Mouse (Mus musculus) heart, embryonic 13.5 days (tissue): ENCODE data around the gene Gm4858. TPM values are rescaled to one million over a fixed set of nuclear protein-coding genes. Genes with fewer than 3 reads are reported as not detected.
"Not testable (repeated sequence)": the region's sequence is repeated elsewhere in the genome, so short reads cannot be mapped to it uniquely, and the experiment has no call there.

ENCODE experiments used
- ATAC-seq: fragments of 200-750 bp; cut with Nextera tagmentation; 2 replicates; pipeline ENCODE4 v1.8.0; 2017; ENCODE audit warnings: moderate TSS enrichment; ENCODE audit not compliant: insufficient number of reproducible peaks, low FRiP score, low TSS enrichment; ENCODE audit errors: extremely low read depth
- H3K27ac ChIP-seq: fragments of 300-500 bp; sonication (generic); replicated peaks from 2 replicates; pipeline ENCODE4 v1.5.1; 2015; ENCODE audit warnings: moderate library complexity, mild to moderate bottlenecking, inconsistent platforms
- H3K27me3 ChIP-seq: fragments of 300-500 bp; sonication (generic); replicated peaks from 2 replicates; pipeline ENCODE4 v1.6.1; 2015; ENCODE audit warnings: mild to moderate bottlenecking, inconsistent platforms
- H3K36me3 ChIP-seq: fragments of 300-500 bp; sonication (generic); 2 replicates; pipeline ENCODE4 v1.6.1; 2015; ENCODE audit warnings: mild to moderate bottlenecking, inconsistent platforms
- H3K4me1 ChIP-seq: fragments of 300-500 bp; sonication (generic); 2 replicates; pipeline ENCODE4 v1.6.1; 2015; ENCODE audit warnings: inconsistent platforms
- H3K4me2 ChIP-seq: fragments of 300-500 bp; sonication (generic); 2 replicates; pipeline ENCODE4 v1.6.1; 2015; ENCODE audit warnings: inconsistent platforms, mild to moderate bottlenecking, moderate library complexity
- H3K4me3 ChIP-seq: fragments of 300-500 bp; sonication (generic); 2 replicates; pipeline ENCODE4 v1.5.1; 2015; ENCODE audit warnings: moderate library complexity, mild to moderate bottlenecking, inconsistent platforms
- H3K9ac ChIP-seq: fragments of 300-500 bp; sonication (generic); 2 replicates; pipeline ENCODE4 v1.6.1; 2015; ENCODE audit warnings: inconsistent platforms, mild to moderate bottlenecking, moderate library complexity
- H3K9me3 ChIP-seq: fragments of 300-500 bp; sonication (generic); 2 replicates; pipeline ENCODE4 v1.6.1; 2016; ENCODE audit warnings: inconsistent platforms
- WGBS: fragments of 180-500 bp; shearing (Covaris S2); methylation state at CpG from one replicate; pipeline ENCODE4 v1.1.7; 2015; ENCODE audit warnings: mixed read lengths; 5-methylcytosine and 5-hydroxymethylcytosine counted together
- polyA plus RNA-seq: library from polyadenylated mRNA; unstranded; fragments of >200 nt; fragmentation: Nextera tagmentation; extraction: Ambion mirVana; gene quantifications from 2 replicates; pipeline ENCODE4 v1.2.1, GENCODE M21; 2015

Gene Gm4858
- polyA plus RNA-seq, result not detected in 2 replicates

DNA sequence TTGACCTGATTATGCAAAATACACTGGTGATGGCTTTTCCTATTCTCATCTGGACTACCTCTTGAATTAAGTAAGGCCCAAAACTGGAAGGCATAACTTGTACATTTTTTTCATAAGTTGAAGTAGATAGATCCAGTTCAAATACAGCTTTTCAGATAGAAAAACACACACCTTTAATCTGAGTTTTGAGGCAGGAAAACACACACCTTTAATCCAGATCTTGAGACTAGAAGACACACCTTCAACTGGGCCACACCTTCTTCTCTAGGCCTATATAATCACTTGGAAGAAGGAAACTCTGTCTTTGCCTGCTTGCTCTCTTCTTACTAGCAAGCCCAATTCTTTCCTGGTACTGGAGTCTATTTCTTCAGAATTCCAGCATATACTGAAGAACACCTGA lies at the start of gene Gm4858:
Gm4858 (plus strand) TSS at position 301 of the 400 bp plus-strand sequence.
- not testable (repeated sequence) for H3K27me3 ChIP-seq, H3K36me3 ChIP-seq, H3K27ac ChIP-seq, H3K4me3 ChIP-seq, H3K4me2 ChIP-seq, H3K9ac ChIP-seq, H3K4me1 ChIP-seq, ATAC-seq, H3K9me3 ChIP-seq

DNA sequence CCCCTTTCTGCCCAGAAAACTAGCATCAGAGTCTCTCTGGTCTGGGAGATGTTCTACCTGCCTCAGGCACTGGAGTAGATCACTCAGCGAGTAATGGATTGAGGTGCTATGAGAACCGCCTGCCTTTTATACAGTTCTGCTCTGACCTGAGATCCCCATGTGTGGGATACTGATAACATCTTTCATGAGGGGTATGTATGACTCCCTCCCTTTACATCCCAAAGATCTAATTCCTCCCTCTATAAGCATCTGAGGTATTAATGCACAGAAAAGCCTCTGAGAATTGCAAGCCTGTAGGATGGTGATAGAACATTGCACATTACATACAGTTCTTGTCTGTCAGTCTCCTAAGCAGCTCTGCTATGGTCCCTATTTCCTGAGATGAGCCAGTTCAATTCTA lies 49.7 kb upstream of the Gm4858 start, which contains the start of gene Lce1m:
Lce1m (minus strand) TSS at position 101 of the 400 bp plus-strand sequence.
- no peak for ATAC-seq
- H3K4me3 ChIP-seq, result no peak within 1 kb of the TSS
- H3K27me3 ChIP-seq, result peaks cover 6% of the 10 kb centered on the region; the same call in 1 of the 2 replicates
- 82% methylated on average over 2 of the region's 2 CpGs for WGBS
- no peaks in the 10 kb centered on the region for H3K9me3 ChIP-seq
- no peak within 1 kb of the TSS for H3K27ac ChIP-seq
- H3K36me3 ChIP-seq, result no peaks in the 10 kb centered on the region
- H3K4me1 ChIP-seq, result peaks cover 8% of the 10 kb centered on the region; the same call in 1 of the 2 replicates
- H3K4me2 ChIP-seq, result no peak within 1 kb of the TSS
- no peak within 1 kb of the TSS for H3K9ac ChIP-seq

DNA sequence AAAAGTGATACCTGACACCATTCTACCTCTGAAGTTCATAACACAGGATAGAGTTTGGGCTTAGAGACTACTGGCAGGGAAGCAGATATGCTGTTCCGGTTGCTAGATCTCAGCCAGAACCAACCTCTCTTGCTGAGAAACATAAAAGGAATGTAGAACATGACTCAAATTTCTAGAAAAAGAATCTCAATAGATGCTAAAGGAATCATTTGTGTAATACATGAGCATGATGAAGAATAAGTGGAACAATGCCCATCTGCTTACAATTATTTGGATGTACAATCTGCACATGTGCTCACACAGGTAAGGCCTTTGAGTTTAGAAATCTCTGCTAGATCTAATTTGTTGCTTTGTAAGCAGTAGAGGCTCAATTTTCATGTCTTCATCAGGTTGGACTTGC lies 47.5 kb upstream of the Gm4858 start:
- no peak for ATAC-seq
- H3K27me3 ChIP-seq, result peaks cover 6% of the 10 kb centered on the region; the same call in 1 of the 2 replicates
- H3K4me3 ChIP-seq, result no peak overlapping the region
- H3K9me3 ChIP-seq, result no peaks in the 10 kb centered on the region
- peaks cover 7% of the 10 kb centered on the region; the same call in 1 of the 2 replicates for H3K4me1 ChIP-seq
- no peaks in the 10 kb centered on the region for H3K36me3 ChIP-seq
- no peak overlapping the region for H3K4me2 ChIP-seq
- H3K27ac ChIP-seq, result no peak overlapping the region
- H3K9ac ChIP-seq, result no peak overlapping the region
- 75% methylated on average over 1 of the region's 1 CpGs for WGBS

GRCm38 (mm10) chr3:93023411-93024184 lies 45.0 kb upstream of the Gm4858 start:
- Histone ChIP-seq H3K9ac (no peak overlapping the region), H3K27me3 (no peaks in the 10 kb centered on the region), H3K4me2 (no peak overlapping the region), H3K4me3 (no peak overlapping the region), H3K27ac (no peak overlapping the region), H3K4me1 (peaks cover 7% of the 10 kb centered on the region; the same call in 1 of the 2 replicates), H3K36me3 (no peaks in the 10 kb centered on the region), H3K9me3 (no peaks in the 10 kb centered on the region)
- WGBS, result 73% methylated on average over 3 of the region's 3 CpGs
- no peak for ATAC-seq

- Histone ChIP-seq H3K36me3 (no peaks in the 10 kb centered on the region), H3K27me3 (no peaks in the 10 kb centered on the region), H3K9ac (no peak overlapping the region), H3K4me3 (no peak overlapping the region), H3K4me1 (peaks cover 7% of the 10 kb centered on the region; the same call in 1 of the 2 replicates), H3K27ac (no peak overlapping the region), H3K9me3 (no peaks in the 10 kb centered on the region), H3K4me2 (no peak overlapping the region)
- WGBS, result 31% methylated on average over 2 of the region's 2 CpGs
- no peak; the same call in 1 of the 2 replicates for ATAC-seq
Measured at GRCm38 (mm10) chr3:93025486-93025885, 43.1 kb upstream of the Gm4858 start.

GRCm38 (mm10) chr3:93031450-93031849 lies 37.2 kb upstream of the Gm4858 start:
- no peaks in the 10 kb centered on the region for H3K4me1 ChIP-seq
- ATAC-seq, result no peak
- no peaks in the 10 kb centered on the region for H3K9me3 ChIP-seq
- 46% methylated on average over 5 of the region's 5 CpGs for WGBS
- H3K27ac ChIP-seq, result no peak overlapping the region
- no peaks in the 10 kb centered on the region for H3K36me3 ChIP-seq
- H3K9ac ChIP-seq, result no peak overlapping the region
- no peaks in the 10 kb centered on the region for H3K27me3 ChIP-seq
- no peak overlapping the region for H3K4me2 ChIP-seq
- H3K4me3 ChIP-seq, result no peak overlapping the region

DNA sequence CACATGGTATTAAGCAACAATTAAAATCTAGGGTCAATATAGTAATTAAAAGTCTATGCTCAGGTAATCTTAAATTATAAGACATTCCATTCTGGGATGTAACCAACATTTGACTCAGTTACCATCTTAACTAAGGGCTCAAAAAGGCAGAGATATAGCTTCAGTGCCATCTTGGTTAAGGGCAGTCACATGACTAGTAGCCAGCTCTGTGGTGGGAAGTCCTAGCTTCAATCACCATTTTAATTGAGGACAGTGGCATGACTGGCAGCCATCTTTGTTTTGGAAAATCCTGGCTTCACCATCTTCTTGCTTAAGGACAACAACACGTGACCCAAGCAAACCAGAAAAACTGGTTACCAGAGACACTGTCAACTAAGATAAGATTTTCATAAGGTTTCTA lies 18.4 kb upstream of the Gm4858 start:
- no peak for ATAC-seq
- 72% methylated on average over 1 of the region's 1 CpGs for WGBS
- no peaks in the 10 kb centered on the region for H3K4me1 ChIP-seq

GRCm38 (mm10) chr3:93052826-93053474 lies 15.7 kb upstream of the Gm4858 start:
- Histone ChIP-seq H3K36me3 (no peaks in the 10 kb centered on the region), H3K9ac (no peak overlapping the region), H3K9me3 (no peaks in the 10 kb centered on the region), H3K27me3 (no peaks in the 10 kb centered on the region), H3K4me2 (no peak overlapping the region), H3K4me1 (no peaks in the 10 kb centered on the region), H3K4me3 (no peak overlapping the region), H3K27ac (no peak overlapping the region)
- WGBS, result 43% methylated on average over 10 of the region's 10 CpGs
- ATAC-seq, result no peak

More for the DNA sequence above, 18.4 kb upstream of the Gm4858 start:
- H3K36me3 ChIP-seq, result no peaks in the 10 kb centered on the region
- H3K4me3 ChIP-seq, result no peak overlapping the region
- no peak overlapping the region for H3K27ac ChIP-seq
- H3K27me3 ChIP-seq, result no peaks in the 10 kb centered on the region
- no peaks in the 10 kb centered on the region for H3K9me3 ChIP-seq
- no peak overlapping the region for H3K4me2 ChIP-seq
- no peak overlapping the region for H3K9ac ChIP-seq

DNA sequence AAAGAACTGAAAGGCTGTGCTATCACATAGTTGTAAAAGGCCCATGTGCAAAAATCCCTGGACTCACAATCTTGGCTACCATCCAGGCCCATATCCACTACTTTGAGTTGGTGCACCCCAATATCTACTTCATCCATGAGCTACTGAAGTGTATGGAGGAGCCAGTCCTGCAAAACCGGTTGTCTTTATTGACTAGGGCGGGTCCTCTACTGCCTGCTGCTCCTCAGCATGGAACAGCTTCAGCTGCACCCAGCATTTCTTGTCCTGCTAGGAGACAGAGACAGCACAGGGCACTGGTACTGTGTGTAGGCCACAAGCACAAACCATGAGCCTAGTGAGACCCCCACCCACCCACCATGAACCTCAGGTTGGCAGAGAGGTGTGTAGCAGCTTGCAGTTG lies 18.0 kb downstream of the Gm4858 start:
- Histone ChIP-seq H3K27ac (no peak overlapping the region), H3K36me3 (no peaks in the 10 kb centered on the region), H3K4me3 (no peak overlapping the region), H3K4me1 (no peaks in the 10 kb centered on the region), H3K9ac (no peak overlapping the region), H3K27me3 (no peaks in the 10 kb centered on the region), H3K9me3 (no peaks in the 10 kb centered on the region), H3K4me2 (no peak overlapping the region)
- WGBS, result 70% methylated on average over 2 of the region's 2 CpGs
- no peak for ATAC-seq

DNA sequence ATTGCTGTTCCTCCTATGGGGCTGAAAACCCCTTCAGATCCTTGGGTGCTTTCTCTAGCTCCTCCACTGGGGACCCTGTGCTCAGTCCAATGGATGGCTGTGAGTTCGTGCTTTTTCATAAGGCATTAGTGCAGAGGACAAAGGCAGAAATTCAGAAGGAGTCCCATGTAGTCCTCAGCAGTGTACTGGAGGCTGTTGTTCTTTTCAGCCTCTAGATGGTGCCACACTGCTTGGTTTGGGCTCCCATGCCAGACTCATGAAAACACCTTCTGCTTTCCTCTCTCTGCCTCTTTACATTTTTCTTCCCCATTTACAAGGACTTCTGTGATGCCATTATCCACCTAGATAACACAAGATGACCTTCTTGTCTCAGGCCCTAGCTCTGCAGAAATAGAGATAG lies 25.0 kb downstream of the Gm4858 start:
- WGBS, result 31% methylated on average over 1 of the region's 1 CpGs
- not testable (repeated sequence) for H3K36me3 ChIP-seq, H3K4me1 ChIP-seq, ATAC-seq, H3K9ac ChIP-seq, H3K9me3 ChIP-seq, H3K27ac ChIP-seq, H3K27me3 ChIP-seq, H3K4me2 ChIP-seq, H3K4me3 ChIP-seq

GRCm38 (mm10) chr3:93096447-93096846 lies 27.8 kb downstream of the Gm4858 start:
- Histone ChIP-seq H3K9me3 (no peaks in the 10 kb centered on the region), H3K4me1 (no peaks in the 10 kb centered on the region), H3K27me3 (no peaks in the 10 kb centered on the region), H3K27ac (no peak overlapping the region), H3K9ac (no peak overlapping the region), H3K4me2 (no peak overlapping the region), H3K36me3 (no peaks in the 10 kb centered on the region), H3K4me3 (no peak overlapping the region)
- ATAC-seq, result no peak
- WGBS, result 78% methylated on average over 2 of the region's 2 CpGs
